Mouse (Mus musculus) granulocyte monocyte progenitor cell, adult 5-6 weeks (primary cell): ENCODE results near the gene Fem1a. TPM values are rescaled to one million over a fixed set of nuclear protein-coding genes. Genes with fewer than 3 reads are reported as not detected.

Experiments used
- ATAC-seq: replicated peaks from 2 replicates; pipeline ENCODE4 v1.8.0; 2016; ENCODE audit warnings: mild to moderate bottlenecking, moderate TSS enrichment, inconsistent platforms; ENCODE audit not compliant: poor library complexity, severe bottlenecking
- total RNA-seq, 2 experiments: library from RNA; stranded (forward) in 1 of 2; stranded (reverse) in 1 of 2; fragments of 200-712, 200-1000 nt in 1 of 2; fragments of >200 nt in 1 of 2; fragmentation: Nextera tagmentation in 1 of 2; gene quantifications; 2 replicates each; pipeline ENCODE4 v1.2.3; 2014 to 2017

The Fem1a gene
- total RNA-seq, 2 experiments from 2014 or later = 16.8 to 25.6 TPM

DNA sequence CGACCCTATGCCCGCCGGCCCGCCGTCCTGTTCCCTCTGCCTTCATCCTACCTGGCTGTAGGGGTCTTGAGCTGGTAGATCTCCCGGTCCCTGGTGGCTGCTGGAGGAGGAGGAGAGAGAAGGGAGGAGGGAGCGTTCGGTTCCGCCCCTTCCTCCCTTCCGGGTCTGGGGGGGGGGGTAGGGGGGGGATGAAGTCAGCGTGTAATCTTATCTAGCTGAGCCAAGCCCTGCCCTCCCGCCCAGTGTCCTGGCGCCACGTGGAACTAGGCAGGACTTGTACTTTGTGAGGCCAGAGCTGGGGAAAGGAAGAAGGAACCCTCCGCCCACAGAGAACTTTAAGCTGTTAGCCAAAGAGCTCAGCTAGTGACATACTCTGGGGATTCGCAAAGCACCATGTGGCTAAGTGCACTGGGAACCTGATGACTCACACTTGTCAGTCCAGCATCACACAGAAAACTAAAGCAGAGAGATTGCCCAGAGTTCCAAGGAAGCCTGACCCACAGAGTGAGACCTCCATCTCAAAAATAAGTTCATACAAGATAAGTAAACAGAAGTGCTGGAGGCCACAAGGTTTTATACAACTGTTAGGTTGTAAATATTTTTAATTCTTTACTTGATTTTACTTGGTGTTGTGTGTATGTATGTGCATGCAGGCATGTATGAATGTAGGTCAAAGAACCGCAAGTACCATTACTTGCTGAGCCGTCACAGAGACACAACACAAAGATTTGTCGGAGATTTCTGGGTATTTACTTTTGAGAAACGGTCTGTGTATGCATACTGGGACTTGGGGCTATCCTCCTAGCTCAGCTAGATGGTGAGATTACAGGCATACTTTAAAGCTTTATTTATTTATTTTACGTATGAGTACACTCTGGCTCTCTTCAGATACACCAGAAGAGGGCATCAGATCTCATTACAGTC lies 20.3 kb downstream of the Fem1a start, which contains the start of gene Ticam1:
Gene Ticam1, minus strand, starts transcription at position 144 of the 924 bp plus-strand sequence.
- ATAC-seq = peak; percentile 83

DNA sequence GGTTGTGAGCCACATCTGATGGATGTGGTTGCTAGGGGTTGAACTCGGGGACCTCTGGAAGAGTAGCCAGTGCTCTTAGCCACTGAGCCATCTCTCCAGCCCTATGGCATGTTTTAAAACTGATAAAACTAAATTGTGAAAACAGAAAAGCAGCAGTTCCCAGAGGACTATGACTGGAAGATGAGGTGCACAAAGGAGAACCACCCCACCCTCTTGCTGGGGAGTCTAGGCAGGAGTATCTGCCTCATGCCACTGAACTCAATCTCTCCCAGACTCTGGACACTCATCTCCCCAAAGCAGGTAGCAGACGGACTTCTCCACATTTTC lies 20.9 kb downstream of the Fem1a start:
- no peak for ATAC-seq

DNA sequence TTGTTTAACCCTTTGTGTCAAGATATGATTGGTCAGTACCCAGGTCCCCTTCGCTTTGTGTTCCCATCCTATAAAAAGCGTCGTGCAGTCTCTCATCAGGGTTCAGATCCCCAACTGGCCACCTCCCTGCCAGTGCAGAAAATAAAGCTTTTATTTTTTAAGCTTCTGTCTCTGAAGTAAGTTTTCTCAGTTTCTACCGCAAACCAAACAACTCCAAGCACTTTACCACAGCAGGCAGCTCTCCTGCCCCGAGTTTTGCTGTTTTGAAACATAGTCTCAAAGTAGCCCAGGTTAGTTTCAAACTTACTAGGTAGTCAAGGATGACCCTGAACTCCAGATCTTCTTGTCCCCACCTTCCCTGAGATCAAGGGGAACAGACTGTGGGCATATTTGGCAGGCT lies 21.7 kb downstream of the Fem1a start:
- no peak for ATAC-seq

DNA sequence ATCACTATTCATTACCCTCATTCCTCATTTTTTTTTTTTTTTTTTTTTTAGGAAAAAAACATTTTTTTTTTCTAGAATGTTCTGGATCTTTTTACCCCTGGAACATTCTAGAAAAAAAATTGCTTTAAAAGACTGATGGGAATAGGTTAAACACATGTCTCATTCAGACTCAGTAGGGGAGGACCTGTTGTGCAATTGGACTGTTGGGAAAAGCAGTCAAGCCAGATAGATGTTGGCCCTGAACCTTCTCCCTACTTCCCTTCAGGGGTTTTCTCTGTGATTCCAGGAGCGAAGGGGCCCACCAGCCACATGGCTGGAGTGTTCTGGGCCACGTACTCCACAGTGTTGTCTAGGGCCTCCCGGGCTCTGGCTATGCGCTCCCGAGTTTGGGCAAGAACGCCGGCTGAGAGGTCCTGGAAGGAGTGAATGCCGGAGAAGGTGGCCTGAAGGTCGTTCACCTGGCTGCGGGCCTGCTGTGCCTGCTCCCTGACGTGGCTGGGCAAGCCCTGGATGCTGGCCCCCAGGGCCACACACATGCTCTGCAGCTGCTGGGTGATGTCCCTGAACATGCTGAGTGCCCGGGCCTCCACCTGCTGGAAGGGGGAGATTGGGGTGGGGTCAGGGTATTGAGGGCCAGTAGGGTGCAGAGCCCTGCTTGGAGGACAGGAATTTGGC lies 23.0 kb downstream of the Fem1a start:
- ATAC-seq = no peak

DNA sequence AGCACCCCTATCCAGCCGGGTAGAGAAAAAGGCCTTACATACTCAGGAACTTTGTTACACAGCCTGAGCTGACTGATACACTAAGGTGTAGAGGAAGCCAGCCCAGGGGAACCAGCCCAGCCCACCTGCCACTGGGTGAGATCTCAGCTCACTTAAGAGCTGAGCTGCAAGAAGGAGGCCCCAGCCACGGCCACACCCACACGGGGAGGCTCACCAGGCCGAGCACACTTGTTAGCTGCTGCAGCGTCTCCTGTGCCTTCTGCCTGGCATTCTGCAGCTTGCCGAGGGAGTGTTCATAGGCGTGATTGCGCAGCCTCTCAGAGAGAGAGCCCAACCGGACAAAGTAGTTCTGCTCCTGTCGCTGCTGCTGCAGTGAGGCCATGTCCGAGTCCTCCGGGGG lies 24.6 kb downstream of the Fem1a start:
- ATAC-seq = peak; percentile 25; the same call in 1 of the 2 replicates

DNA sequence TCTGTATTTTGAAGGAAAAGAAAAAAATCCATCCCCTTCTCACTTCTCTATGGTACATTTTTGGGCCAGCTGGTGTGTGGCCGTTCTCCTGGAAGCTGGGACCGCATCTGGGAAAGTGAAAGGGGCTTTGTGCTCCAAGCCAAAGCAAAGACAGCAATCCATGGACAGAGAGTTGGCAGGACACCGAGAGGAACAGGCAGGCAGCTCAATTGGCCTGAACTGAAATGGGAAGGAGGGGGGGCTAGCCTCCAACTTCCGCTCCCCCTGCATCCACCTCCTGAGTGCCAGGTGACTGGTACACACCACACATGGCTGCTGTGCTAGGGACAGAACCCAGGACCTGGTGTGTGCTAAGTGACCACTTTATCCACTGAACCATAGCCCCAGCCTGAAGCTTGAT lies 26.2 kb downstream of the Fem1a start:
- no peak for ATAC-seq

DNA sequence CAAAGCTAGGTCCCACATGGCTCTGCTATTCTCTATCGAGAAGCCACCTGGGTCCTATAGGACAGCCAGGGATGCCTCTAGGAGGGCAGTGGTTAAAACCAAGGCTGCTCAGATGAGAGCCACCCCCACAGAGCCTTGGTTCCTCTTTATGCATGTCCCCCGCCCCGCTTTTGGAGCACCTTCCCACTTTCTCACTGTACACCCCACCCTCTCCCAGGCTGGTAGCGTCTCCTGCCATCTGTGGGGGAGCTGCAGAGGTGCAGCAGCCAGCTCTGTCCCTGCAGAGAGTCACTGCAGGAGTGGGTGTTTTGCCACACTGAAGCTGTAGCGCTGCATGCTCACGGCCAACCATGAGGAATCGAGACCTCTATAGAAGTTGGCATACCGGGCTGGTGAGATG lies 26.7 kb downstream of the Fem1a start:
- ATAC-seq = peak; percentile 55

DNA sequence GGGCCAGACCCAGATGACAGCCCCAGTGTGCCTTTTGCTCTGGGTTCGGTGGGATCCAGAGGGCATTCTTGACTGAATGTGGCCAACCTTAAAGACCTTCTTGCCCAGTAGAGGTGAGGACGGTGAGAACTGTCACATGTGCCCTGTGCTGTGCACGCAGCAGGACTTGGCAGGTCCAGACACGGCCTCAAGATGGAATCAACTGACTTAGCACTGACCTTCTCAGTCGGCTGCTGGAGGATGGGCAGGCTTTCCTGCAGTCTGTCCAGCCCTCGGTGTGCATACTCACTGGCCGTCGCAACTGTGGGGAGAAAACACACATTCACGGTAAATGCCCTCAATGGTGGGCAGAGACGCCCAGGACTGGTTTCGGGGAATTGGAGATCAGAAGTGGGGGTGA lies 29.4 kb downstream of the Fem1a start:
- no peak for ATAC-seq

DNA sequence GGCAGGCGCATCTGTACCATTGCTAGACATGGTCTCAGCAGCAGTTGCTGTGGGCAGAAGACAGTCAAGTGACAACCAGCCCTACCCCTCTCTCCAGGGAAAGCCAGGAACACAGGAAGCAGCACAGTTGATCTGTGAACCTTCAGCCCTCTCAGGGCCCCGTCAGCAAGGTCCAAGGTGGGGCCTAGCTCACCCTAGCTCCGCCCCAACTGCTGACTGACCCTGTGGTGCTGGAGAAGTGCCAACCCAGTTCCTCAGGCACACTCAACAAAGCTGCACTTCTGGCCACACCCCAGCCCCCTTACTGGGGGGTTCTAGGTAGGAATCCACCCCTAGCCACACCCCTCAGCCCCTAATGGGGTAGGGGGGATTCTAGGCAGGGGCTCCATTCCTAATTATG lies 31.2 kb downstream of the Fem1a start:
- ATAC-seq = no peak

DNA sequence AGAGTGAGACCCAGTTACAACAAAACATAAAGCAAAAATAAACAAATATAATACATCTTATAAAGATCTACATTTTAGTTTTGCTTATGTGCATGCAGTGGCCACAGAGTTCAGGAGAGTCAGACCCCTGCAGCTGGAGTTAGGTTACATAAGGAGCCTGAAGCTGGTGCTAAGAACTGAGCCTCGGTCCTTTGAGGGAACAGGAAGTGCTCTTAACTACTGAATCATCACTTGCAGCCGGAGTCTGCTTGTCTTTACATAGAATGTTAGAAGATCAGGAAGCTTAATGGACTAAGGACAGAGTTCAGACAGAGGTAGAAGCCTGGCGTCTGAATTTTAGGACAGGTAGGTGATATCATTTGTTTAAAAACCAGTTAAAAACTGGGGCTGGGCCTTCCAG lies 32.3 kb downstream of the Fem1a start:
- no peak for ATAC-seq

DNA sequence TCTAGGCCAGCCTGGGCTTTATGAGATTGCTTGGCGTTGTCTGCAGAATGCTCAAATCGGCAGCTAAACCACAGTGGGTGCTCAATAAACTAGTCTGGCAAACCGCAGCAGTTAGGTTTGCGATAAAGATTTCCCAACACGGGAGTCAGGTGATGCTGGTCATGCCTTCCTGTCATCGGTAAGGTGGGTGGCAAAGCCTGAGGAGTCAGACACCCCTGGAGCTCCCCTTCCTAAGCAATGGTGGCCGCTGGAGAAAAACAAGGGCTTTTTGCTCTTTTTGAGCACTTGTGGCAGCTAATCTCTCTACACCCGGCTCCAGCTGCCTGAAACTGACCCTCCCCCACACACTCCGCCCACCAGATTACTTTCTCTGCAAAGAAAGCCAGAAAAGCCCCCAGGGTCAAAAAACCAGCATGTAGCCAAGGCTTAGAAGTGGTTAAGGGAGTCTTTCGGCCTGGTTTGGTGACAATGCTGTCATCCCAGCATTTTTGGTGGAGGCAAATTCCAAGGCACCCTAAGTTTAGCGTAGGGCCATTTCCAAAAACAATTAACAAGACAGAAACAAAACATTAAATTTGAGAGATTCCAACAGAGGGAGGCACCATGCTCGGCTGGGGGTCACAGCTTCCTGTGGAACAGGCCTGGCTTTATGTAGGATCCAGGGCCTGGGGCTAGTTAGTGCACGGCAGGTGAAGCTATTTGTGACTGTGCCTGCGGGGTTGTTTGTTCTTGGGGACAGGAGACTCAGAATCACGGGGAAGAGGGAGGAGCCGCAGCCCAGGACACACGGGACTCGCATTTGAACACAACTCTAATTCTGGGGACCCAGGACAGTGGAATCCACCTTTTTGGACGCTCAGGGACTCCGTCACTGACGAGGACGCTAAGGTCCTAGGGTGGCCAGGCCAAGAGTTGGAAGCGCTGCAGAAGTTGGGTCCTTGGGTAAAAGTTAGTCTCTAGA lies 33.0 kb downstream of the Fem1a start:
- ATAC-seq = peak; percentile 37

DNA sequence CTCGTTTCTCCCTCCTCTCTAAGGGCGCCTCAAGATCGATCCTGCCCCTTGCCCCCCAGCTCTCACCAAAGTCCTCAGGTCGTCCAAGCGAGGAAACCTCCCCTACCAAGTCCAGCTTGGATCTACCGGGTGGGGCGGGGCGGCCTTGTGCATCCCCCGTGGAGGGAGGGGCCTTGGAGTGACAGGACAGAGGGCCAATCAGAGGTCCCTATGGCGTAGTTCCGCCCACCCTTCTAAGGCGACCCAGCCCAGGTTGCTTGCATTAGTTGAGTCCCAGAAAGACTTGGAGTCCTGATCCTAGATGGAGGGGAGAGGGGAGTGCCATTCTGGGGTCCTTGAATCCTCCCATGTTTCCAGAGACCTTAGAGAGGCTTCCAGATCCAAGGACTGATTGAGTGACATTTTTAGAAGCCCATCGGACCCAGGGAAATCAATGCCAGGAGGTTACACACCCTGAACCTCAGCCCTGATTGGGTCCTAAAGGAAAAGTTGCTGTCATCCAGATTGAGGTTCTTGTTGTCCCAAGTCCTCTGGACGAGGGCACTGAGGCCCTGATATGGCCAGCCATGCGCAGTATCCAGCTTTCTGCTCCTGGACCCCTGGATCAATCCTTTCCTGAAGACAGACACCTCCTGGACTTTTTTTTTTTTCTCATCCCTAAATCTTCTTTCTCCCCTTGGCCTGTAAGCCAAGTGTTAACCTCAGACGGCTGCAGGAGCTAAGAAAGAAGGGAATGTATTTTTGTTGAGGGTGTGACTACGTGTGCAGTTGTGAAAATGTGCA lies 34.0 kb downstream of the Fem1a start:
- ATAC-seq = peak; percentile 67

DNA sequence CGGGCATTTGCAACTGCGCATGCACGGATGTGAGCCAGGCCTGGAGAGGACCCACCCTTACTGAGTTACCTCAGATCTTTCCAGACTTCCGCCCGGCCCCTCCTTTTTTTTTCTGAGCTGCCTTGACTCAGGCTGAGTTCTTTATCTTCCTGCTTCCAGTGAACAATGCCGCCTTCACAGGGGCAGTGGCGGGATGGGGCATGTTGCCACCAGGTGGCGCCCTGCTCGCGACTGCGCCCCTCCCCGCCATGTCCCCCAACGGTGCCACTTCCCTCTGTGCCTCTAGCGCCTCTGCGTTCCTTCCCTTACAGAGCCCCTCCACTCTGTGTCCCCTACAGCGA lies 34.5 kb downstream of the Fem1a start:
- peak; percentile 79 for ATAC-seq

DNA sequence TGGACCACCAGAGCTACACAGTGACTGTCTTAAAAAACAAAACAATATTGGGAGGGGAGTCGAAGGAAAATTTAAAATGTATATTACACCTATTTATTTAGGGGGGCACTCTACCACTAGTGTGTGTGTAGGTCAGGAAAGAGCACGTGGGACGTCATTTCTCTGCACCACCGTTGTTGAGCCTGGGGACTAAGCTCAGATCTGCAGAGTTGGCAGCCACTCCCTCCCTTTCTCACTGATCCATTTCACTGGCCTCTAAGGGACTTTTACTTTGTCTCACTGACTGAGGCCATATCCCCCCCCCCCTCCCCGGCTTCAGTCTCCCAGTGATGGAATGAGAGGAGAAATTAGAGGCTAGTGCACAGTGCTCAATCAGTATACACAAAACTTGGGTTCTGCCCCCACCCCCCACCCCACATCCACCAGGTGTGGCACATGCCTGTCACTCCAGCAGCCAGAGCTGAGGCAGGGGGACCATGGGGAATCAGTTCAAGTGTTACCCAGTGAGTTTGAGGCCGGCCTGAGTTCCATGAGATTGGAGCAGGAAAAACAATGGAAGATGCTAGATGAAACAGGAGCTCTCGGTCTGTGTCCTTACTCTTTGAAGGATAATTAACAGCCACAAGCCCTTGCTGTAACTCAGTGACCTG lies 35.3 kb downstream of the Fem1a start:
- no peak for ATAC-seq

DNA sequence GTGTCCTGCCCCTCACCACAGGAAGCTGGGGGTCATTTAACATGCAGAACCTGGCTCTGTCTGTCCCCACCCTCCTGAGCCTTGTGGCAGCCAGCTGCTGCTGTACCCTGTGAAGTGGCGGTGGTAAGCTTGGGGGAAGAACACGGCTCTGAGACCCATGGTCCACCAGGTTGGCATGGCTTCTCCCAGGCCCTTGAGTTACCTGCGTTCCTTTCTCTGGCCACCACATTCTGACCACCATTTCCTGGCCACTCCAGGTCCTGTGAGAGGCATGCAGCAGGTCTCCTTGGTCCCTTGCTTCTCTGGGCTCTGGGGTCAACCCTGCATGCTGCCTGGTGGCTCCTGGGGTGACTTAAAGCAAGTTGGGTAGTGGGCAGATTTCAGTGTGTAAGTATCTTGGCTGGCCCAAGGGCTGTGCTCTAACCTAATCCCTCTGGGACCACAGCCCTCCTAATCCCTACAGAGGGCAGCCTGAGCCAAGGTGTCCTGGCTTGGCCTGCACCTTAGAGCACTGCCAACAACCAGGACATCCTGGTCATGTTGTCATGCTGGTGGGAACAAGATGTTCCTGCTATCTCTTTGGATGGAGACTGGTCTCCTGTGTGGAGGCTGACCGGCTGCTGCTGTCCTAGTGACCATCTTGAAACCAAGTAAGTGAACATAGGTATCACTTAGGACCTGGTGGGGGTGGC lies 36.1 kb downstream of the Fem1a start, which contains the start of gene Plin3:
Gene Plin3, minus strand, starts transcription at position 343 of the 692 bp plus-strand sequence.
- ATAC-seq = no peak

DNA sequence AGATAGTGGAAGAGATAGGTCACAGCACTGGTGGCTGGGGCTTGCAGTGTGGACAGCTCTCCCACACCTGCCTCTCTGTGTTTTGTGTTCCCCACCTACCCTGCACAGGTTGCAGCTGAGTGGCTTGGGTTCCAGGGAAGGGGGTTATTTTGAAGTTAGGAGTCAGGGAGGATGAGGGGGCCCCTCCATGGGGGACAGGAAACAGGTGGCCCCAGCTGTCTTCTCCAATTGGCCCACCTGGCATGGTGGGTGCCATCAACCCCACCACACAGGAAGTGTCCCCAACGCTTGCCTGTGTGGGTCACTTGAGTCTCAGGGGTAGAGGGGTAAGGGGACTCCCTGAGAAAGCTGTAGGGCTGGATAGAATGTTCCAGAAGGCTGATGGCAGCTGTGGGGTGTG lies 36.7 kb downstream of the Fem1a start:
- no peak for ATAC-seq

DNA sequence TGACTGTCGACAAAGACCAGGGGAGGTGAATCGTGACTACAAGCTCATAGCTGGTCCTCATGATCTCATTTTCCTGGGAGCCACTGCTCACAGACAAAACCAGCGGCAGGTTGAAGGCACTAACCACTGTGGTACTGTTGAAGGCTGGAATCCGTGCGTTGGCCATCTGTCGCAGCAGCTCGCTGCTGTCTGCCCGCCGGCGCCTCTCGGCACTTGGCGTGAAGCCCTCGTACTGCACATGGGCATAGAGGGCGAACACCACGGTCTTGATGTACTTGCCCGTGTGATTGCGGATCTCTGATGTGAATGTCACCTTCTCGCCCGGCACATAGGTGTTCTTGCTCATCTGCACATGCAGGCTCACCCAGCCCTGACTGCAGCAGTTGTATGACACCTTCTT lies 37.6 kb downstream of the Fem1a start:
- no peak for ATAC-seq

DNA sequence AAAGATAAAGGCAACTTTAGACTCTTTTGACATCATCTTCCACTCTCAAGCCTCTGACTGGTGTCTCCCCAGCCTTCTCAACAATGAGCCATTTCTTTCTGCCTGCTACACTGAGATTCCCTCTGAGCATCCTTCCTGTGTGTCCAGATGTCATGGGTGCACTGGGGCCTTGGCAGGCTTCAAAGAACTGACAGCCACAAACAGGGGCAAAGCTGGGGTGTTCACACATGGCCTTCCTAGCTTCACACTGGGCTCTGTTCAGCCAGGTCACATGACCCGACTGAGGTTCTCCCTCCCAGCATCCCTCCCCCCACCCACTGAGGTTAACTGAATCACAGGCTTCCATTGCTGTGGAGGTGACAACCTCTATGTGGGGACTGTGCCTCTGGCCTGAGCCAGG lies 39.6 kb downstream of the Fem1a start:
- no peak for ATAC-seq

DNA sequence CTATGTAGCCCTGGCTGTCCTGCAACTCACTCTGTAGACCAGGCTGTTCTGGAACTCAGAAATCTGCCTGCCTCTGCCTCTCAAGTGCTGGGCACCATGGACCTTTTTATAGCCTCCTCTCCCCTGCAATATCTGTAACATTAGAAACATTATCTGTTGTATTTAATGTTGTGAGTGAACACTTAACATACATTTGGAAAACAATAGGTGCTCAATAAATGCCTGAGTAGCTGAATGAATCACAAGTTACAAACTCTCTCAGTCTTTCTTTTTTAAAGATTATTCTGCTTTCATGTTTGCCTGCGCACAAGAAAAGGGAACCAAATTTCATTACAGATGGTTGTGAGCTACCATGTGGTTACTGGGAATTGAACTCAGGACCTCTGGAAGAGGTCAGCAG lies 41.6 kb downstream of the Fem1a start:
- ATAC-seq = no peak
